Mouse (Mus musculus) neutrophil, adult 59 days (primary cell): ENCODE data around the gene Gm6899. TPM values are rescaled to one million over a fixed set of nuclear protein-coding genes. Genes with fewer than 3 reads are reported as not detected.

Experiments
- total RNA-seq, 2 experiments: library from RNA; stranded (reverse); gene quantifications; 1 replicate in 1 of 2; 2 replicates in 1 of 2; pipeline ENCODE4 v1.2.4; 2023

Gm6899 gene
- total RNA-seq = not detected

DNA sequence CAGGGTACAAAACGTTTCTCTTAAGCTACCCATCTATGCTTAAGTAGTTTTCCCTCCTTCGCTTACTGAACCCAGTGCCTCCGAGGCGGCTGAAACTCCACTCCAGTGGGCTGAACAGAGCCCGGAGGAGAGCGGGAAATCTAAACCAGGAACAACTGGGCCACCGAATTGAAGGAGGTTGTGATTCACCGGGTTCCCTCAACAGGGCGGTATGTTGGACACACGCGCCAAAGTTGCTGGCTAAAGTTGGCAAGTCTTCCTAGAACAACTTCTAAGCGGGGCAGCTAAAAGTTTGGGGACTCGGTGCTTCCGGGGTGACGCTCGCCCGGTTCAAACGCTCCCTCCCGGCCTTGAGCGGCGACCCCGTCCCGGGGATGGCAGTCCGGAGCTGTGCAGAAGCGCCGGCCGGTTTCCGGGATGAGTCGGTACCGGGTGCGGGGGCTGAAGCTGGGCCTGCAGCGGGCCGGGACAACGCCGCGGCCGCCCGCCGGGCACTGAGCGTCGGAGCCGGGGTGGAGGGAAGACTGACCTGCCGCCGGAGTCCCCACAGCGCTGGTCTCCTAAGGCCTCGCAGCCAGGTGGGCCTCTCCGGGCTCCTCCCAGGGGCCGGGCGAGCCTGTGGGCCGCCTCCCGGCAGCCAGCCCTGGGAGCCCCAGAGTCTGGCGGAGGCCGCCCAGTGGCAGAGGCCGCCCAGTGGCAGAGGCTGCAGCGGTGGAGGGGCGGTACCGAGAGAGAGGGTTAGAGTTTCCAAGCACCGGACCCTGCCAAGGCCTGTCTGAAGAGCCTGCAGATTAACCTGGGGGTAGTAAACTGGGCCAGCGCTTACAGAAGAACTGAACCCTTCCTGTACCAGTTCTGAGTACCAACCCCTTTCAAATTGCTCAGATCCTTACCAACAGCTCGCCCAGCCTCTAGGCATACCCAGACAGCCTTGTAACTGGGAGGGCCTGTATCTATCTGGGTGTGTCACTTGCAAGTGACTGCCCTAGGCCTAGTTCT, at the start of gene Gm6899, which contains the start of gene Vrk2:
Gm6899 (plus strand) TSS at position 181 of the 999 bp plus-strand sequence.
Vrk2 (minus strand) TSS at position 939 of the 999 bp plus-strand sequence.

Other genes starting within 250 kb of the Gm6899 start
- 1 to 10 TPM; 8.0 to 9.0 TPM for gene Fancl, start 207.1 kb upstream of the Gm6899 start, total RNA-seq
- gene Vrk2, start 758 bp downstream of the Gm6899 start, total RNA-seq = 10 to 100 TPM; 37.0 to 37.6 TPM